Mouse (Mus musculus) forebrain, embryonic 15.5 days (tissue): ENCODE data around the gene Cyp2j5. TPM values are rescaled to one million over a fixed set of nuclear protein-coding genes. Genes with fewer than 3 reads are reported as not detected.

ENCODE experiments used
- ATAC-seq: fragments of 200-750 bp; cut with Nextera tagmentation; replicated peaks from 2 replicates; pipeline ENCODE4 v1.8.0; 2017; ENCODE audit warnings: mild to moderate bottlenecking, moderate TSS enrichment, moderate library complexity
- H3K27ac ChIP-seq: fragments of 300-500 bp; sonication (generic); replicated peaks from 2 replicates; pipeline ENCODE4 v1.5.1; 2015; ENCODE audit warnings: mild to moderate bottlenecking, inconsistent platforms
- H3K27me3 ChIP-seq: fragments of 300-500 bp; sonication (generic); 2 replicates; pipeline ENCODE4 v1.6.1; 2015; ENCODE audit warnings: inconsistent platforms
- H3K36me3 ChIP-seq: fragments of 300-500 bp; sonication (generic); 2 replicates; pipeline ENCODE4 v1.6.1; 2015; ENCODE audit warnings: mild to moderate bottlenecking, inconsistent platforms
- H3K4me1 ChIP-seq: fragments of 300-500 bp; sonication (generic); 2 replicates; pipeline ENCODE4 v1.6.1; 2015; ENCODE audit warnings: inconsistent platforms
- H3K4me2 ChIP-seq: fragments of 300-500 bp; sonication (generic); replicated peaks from 2 replicates; pipeline ENCODE4 v1.6.1; 2015; ENCODE audit warnings: mild to moderate bottlenecking, inconsistent platforms
- H3K4me3 ChIP-seq: fragments of 300-500 bp; sonication (generic); 2 replicates; pipeline ENCODE4 v1.5.1; 2015; ENCODE audit warnings: mild to moderate bottlenecking, inconsistent platforms
- H3K9ac ChIP-seq: fragments of 300-500 bp; sonication (generic); replicated peaks from 2 replicates; pipeline ENCODE4 v1.6.1; 2015; ENCODE audit warnings: mild to moderate bottlenecking, inconsistent platforms
- H3K9me3 ChIP-seq: fragments of 300-500 bp; sonication (generic); 2 replicates; pipeline ENCODE4 v1.6.1; 2016; ENCODE audit warnings: inconsistent platforms
- WGBS: fragments of 180-500 bp; shearing (Covaris S2); methylation state at CpG from one replicate; pipeline ENCODE4 v1.1.7; 2015; ENCODE audit warnings: mixed read lengths; 5-methylcytosine and 5-hydroxymethylcytosine counted together
- polyA plus RNA-seq: library from polyadenylated mRNA; unstranded; fragments of >200 nt; fragmentation: Nextera tagmentation; extraction: Ambion mirVana; gene quantifications from 2 replicates; pipeline ENCODE4 v1.2.1, GENCODE M21; 2015

The Cyp2j5 gene
- not detected in 2 replicates for polyA plus RNA-seq

GRCm38 (mm10) chr4:96663991-96664390 is at the start of gene Cyp2j5:
Gene Cyp2j5, minus strand, starts transcription at chr4:96664154.
- Histone ChIP-seq H3K9me3 (no peaks in the 10 kb centered on the region), H3K27ac (no peak within 1 kb of the TSS), H3K4me3 (no peak within 1 kb of the TSS), H3K4me1 (no peaks in the 10 kb centered on the region), H3K36me3 (no peaks in the 10 kb centered on the region), H3K27me3 (no peaks in the 10 kb centered on the region), H3K4me2 (no peak within 1 kb of the TSS), H3K9ac (no peak within 1 kb of the TSS)
- ATAC-seq = no peak
- 97% methylated on average over 2 of the region's 2 CpGs for WGBS

GRCm38 (mm10) chr4:96705281-96705951 is 41.5 kb upstream of the Cyp2j5 start:
- Histone ChIP-seq H3K36me3 (no peaks in the 10 kb centered on the region), H3K27me3 (no peaks in the 10 kb centered on the region), H3K4me2 (no peak overlapping the region), H3K9me3 (no peaks in the 10 kb centered on the region), H3K9ac (no peak overlapping the region), H3K4me1 (no peaks in the 10 kb centered on the region), H3K4me3 (no peak overlapping the region), H3K27ac (no peak overlapping the region)
- 58% methylated on average over 2 of the region's 2 CpGs for WGBS
- ATAC-seq = peak; percentile 43; the same call in 1 of the 2 replicates

- Histone ChIP-seq H3K27me3 (no peaks in the 10 kb centered on the region), H3K27ac (peak overlapping the region; percentile 87), H3K4me1 (peaks cover 24% of the 10 kb centered on the region), H3K9ac (no peak overlapping the region), H3K4me2 (no peak overlapping the region), H3K4me3 (no peak overlapping the region), H3K9me3 (no peaks in the 10 kb centered on the region), H3K36me3 (no peaks in the 10 kb centered on the region)
- no peak; the same call in 1 of the 2 replicates for ATAC-seq
- WGBS = 36% methylated on average over 5 of the region's 5 CpGs
Measured at GRCm38 (mm10) chr4:96698218-96698561, 34.2 kb upstream of the Cyp2j5 start.

DNA sequence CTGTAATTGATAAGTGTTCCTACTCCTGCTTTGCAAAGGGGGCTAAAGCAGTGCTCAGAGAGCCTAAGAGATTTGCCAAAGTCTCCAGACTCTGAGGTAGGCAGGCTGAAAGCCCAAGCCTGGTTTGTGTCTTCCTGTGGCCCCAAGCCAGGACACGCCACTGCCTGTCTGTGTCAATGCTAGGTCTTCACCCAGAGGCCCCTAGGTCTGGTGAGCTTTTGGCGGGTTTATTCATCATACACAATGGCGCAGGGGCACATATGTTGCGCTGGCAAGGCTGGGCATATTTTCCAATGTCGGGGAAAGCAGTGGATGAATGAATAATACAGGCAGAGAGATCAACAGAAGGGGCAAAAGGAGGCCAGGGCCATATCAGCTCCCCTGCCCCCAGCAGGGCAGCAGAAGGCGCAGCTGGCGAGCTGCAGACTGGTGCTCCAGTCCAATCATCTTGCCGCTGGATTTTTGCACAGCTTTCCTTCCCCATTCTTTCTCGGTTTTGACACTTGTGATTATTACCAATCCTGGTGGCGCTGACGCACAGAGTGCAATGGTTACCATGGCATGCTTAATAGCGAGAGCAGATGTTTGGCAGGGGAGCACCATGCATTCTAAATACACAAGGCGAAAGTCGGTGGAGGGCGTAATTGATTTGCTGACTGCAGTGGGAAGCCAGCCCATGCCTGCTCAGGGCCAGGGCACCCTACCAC is 33.7 kb upstream of the Cyp2j5 start:
- H3K36me3 ChIP-seq = no peaks in the 10 kb centered on the region
- peak overlapping the region; percentile 16; the same call in 1 of the 2 replicates for H3K4me2 ChIP-seq
- no peaks in the 10 kb centered on the region for H3K27me3 ChIP-seq
- 25% methylated on average over 15 of the region's 15 CpGs for WGBS
- no peak overlapping the region for H3K4me3 ChIP-seq
- peak overlapping the region; percentile 87 for H3K27ac ChIP-seq
- peak; percentile 79 for ATAC-seq
- peaks cover 24% of the 10 kb centered on the region for H3K4me1 ChIP-seq
- H3K9ac ChIP-seq = no peak overlapping the region
- no peaks in the 10 kb centered on the region for H3K9me3 ChIP-seq

GRCm38 (mm10) chr4:96696614-96697360 is 32.8 kb upstream of the Cyp2j5 start:
- Histone ChIP-seq H3K36me3 (no peaks in the 10 kb centered on the region), H3K27ac (peak overlapping the region; percentile 87), H3K4me3 (peak overlapping the region; percentile 11; the same call in 1 of the 2 replicates), H3K27me3 (no peaks in the 10 kb centered on the region), H3K4me1 (peaks cover 24% of the 10 kb centered on the region), H3K4me2 (peak overlapping the region; percentile 29), H3K9me3 (no peaks in the 10 kb centered on the region), H3K9ac (no peak overlapping the region)
- 24% methylated on average over 13 of the region's 13 CpGs for WGBS
- peak; percentile 87 for ATAC-seq

DNA sequence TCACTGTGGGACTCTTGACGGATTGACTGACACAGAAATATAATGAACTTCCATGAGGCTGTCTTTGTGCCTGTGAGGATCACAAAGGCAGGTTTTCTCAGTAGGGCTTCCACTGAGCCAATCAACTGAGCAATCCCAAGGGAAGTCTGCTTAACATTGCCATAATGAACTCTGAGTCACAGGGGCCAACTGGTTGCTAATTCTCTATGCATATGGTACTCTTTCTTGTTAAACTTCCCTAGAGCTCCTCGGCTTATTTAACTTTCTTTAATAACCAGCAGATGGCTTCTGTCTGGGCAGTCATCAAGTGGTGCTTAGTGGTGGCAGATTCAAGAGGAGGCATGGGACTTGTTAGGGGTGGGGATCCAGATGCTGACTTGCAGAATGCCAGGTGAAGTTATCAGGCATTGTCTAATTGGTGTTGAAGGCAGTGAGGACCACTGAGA is 23.4 kb upstream of the Cyp2j5 start:
- Histone ChIP-seq H3K27me3 (no peaks in the 10 kb centered on the region), H3K4me1 (no peaks in the 10 kb centered on the region), H3K9me3 (no peaks in the 10 kb centered on the region), H3K9ac (no peak overlapping the region), H3K36me3 (no peaks in the 10 kb centered on the region), H3K4me3 (no peak overlapping the region), H3K27ac (no peak overlapping the region), H3K4me2 (no peak overlapping the region)
- ATAC-seq = no peak
- 21% methylated on average over 2 of the region's 2 CpGs for WGBS

DNA sequence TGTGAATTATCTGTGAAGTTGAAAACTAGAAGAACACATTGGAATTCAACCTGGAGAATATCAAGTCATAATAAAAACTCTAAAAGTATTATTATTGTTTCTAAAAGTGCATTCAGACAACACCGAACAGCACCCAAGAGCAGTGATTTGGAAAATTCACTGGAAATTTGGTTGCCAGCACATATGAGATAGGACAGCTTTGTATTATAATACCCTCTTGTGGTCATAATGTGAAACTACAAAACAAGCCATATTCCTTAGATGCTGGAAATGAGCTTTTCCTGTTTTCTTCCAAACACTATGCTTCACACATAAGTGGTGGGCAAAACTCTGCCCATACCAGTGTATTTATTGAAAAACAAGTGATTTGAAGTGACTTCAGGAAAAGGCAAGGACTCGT is 19.5 kb upstream of the Cyp2j5 start:
- Histone ChIP-seq H3K27ac (no peak overlapping the region), H3K4me1 (no peaks in the 10 kb centered on the region), H3K9ac (no peak overlapping the region), H3K4me2 (no peak overlapping the region), H3K27me3 (no peaks in the 10 kb centered on the region), H3K4me3 (no peak overlapping the region), H3K36me3 (no peaks in the 10 kb centered on the region), H3K9me3 (no peaks in the 10 kb centered on the region)
- WGBS = 35% methylated on average over 2 of the region's 2 CpGs
- 0 out of 2 replicates have a peak, but pooled peaks have one; percentile 48 for ATAC-seq

DNA sequence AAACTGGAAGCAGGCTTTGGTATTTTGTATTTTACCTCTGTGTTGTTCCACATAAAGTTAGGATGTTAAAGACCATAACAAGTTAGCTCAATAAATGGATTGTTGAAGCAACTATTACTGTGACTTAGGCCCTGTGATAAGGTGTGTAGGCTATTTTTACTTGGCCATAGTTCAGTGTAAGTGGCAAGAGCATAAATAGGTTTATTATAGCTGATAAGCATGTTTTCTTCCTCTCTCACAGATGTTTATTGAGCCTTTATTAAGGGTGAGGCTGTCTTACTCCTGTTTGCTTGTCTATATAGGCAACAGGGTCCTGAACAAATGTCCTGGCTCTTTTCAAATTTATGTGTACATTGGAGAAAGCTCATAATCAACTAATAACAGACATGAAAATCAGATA is 17.0 kb upstream of the Cyp2j5 start:
- H3K36me3 ChIP-seq = no peaks in the 10 kb centered on the region
- H3K27me3 ChIP-seq = no peaks in the 10 kb centered on the region
- no peaks in the 10 kb centered on the region for H3K4me1 ChIP-seq
- no peak overlapping the region for H3K9ac ChIP-seq
- no peak overlapping the region for H3K4me3 ChIP-seq
- ATAC-seq = no peak
- no peak overlapping the region for H3K27ac ChIP-seq
- no peak overlapping the region for H3K4me2 ChIP-seq
- H3K9me3 ChIP-seq = no peaks in the 10 kb centered on the region

DNA sequence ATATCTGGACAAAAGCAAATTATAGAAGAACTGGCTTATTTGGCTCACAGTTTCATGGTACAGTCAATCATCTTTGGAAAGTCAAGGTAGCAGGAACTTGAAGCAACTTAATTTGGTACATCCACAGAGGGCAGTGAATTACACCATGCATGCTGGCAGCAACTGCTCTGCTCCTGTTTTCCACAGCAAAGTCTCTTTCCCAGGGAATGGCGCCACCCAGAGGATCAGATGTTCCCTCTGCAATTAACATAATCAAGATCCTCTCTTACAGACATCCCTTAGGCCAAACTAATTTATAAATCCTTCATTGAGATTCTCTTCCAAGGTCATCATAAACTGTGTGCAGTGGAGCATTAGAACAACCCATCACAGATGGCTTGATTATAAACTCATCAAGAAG is 16.3 kb upstream of the Cyp2j5 start:
- ATAC-seq = no peak
- H3K4me2 ChIP-seq = no peak overlapping the region
- H3K9me3 ChIP-seq = no peaks in the 10 kb centered on the region
- H3K27me3 ChIP-seq = no peaks in the 10 kb centered on the region
- no peak overlapping the region for H3K4me3 ChIP-seq
- WGBS = 10% methylated on average over 1 of the region's 1 CpGs
- no peak overlapping the region for H3K27ac ChIP-seq
- H3K4me1 ChIP-seq = no peaks in the 10 kb centered on the region
- no peak overlapping the region for H3K9ac ChIP-seq
- no peaks in the 10 kb centered on the region for H3K36me3 ChIP-seq

GRCm38 (mm10) chr4:96664668-96665454 is 907 bp upstream of the Cyp2j5 start:
- no peaks in the 10 kb centered on the region for H3K36me3 ChIP-seq
- H3K27ac ChIP-seq = no peak overlapping the region
- no peaks in the 10 kb centered on the region for H3K4me1 ChIP-seq
- H3K4me3 ChIP-seq = no peak overlapping the region
- no peaks in the 10 kb centered on the region for H3K27me3 ChIP-seq
- H3K4me2 ChIP-seq = no peak overlapping the region
- no peak overlapping the region for H3K9ac ChIP-seq
- no peak for ATAC-seq
- H3K9me3 ChIP-seq = no peaks in the 10 kb centered on the region
- WGBS = 100% methylated on average over 1 of the region's 1 CpGs

GRCm38 (mm10) chr4:96635455-96635854 is 28.5 kb downstream of the Cyp2j5 start:
- no peaks in the 10 kb centered on the region for H3K4me1 ChIP-seq
- ATAC-seq = no peak
- H3K9me3 ChIP-seq = no peaks in the 10 kb centered on the region
- WGBS = 85% methylated on average over 1 of the region's 1 CpGs
- H3K4me3 ChIP-seq = no peak overlapping the region
- no peak overlapping the region for H3K9ac ChIP-seq
- H3K4me2 ChIP-seq = no peak overlapping the region
- no peak overlapping the region for H3K27ac ChIP-seq
- no peaks in the 10 kb centered on the region for H3K27me3 ChIP-seq
- H3K36me3 ChIP-seq = no peaks in the 10 kb centered on the region
